In genomic region chr3:32459777-32460176, GRCm38 (mm10) we compare ENCODE assay signal across 10 mouse cellular contexts. TPM values are rescaled to one million over a fixed set of nuclear protein-coding genes. Genes with fewer than 3 reads are reported as not detected.
DNase-seq lines count a peak whose midpoint lies in the region; ATAC-seq and TF ChIP-seq lines count a peak whose summit lies in the region.
"Had no signal": no experiment of that assay in that cellular context is flagged by ENCODE, and none has a peak within 500 bp of the region (broad histone marks: within the 10 kb centered on the region; RNA-seq: fewer than 3 reads in every experiment).

No protein-coding gene starts in this region.

- H3K9me3 ChIP-seq in lung, postnatal 0 days (ENCODE audit: low read length): no peaks in the 10 kb centered on the region
- H3K9me3 ChIP-seq: G1E had no signal

- 66% methylated on average over 4 of the region's 4 CpGs for WGBS in lung, postnatal 0 days

- peaks cover 46% of the 10 kb centered on the region; the same call in 1 of the 2 replicates for H3K36me3 ChIP-seq in lung, postnatal 0 days (ENCODE audit: insufficient read depth, low read length)
- peaks cover 19% of the 10 kb centered on the region for H3K36me3 ChIP-seq in splenic B cell, adult 2 months (ENCODE audit: control insufficient read depth, insufficient read depth, low read length, poor library complexity, severe bottlenecking)

- no peak overlapping the region for H3K27ac ChIP-seq in lung, postnatal 0 days (ENCODE audit: low read length)

- peak; percentile 13 for DNase-seq in cerebellum, adult 11 months
- DNase-seq in left cerebral cortex, adult 18-20 months (ENCODE audit: low spot score in 2 of 2): peak; percentile 14 to 28
- no peak for DNase-seq in left cerebral cortex, postnatal 25 days (ENCODE audit: low spot score in 2 of 2)
- peak; percentile 85 for DNase-seq in ZHBTc4 (ENCODE audit: low read depth, low spot score)
- DNase-seq in embryo, embryonic 10 days (ENCODE audit: low spot score): peak; percentile 56
- DNase-seq in lung, postnatal 0 days (ENCODE audit: low spot score): peak; percentile 34
- DNase-seq in splenic B cell, adult 2 months (ENCODE audit: low read depth, low spot score): peak; percentile 89

- no peaks in the 10 kb centered on the region for H3K27me3 ChIP-seq in lung, postnatal 0 days (replicated peaks; ENCODE audit: insufficient read depth, low read length)
- no peaks in the 10 kb centered on the region for H3K27me3 ChIP-seq in splenic B cell, adult 2 months (ENCODE audit: control insufficient read depth, insufficient read depth, low read length, poor library complexity, severe bottlenecking)

- no peak overlapping the region for H3K9ac ChIP-seq in lung, postnatal 0 days (replicated peaks; ENCODE audit: low read depth)

- no peak overlapping the region for H3K4me2 ChIP-seq in lung, postnatal 0 days (replicated peaks; ENCODE audit: low read depth, low read length)

- no peaks in the 10 kb centered on the region for H3K4me1 ChIP-seq in lung, postnatal 0 days (ENCODE audit: insufficient read depth, low read depth, low read length)

- intact Hi-C loops in left cerebral cortex, postnatal 25 days (cut with DNase I): loop anchor here (10.0 kb wide), 1 partner anchor 265 kb away; no protein-coding TSS in a partner anchor

- TF ChIP-seq EP300 in lung, postnatal 0 days (IDR thresholded peaks at IDR 0.05): no peak

- peak; percentile 75 for TF ChIP-seq CTCF in lung, postnatal 0 days (IDR thresholded peaks at IDR 0.05)

- no peak for ATAC-seq in cerebellum, adult (ENCODE audit: insufficient number of reproducible peaks, low FRiP score, low TSS enrichment)
- ATAC-seq in lung, postnatal 0 days: no peak

- H3K4me3 ChIP-seq in lung, postnatal 0 days (ENCODE audit: low read depth, low read length): no peak overlapping the region

RNA-seq across cellular contexts. Expression of gene Kcnmb3, which starts 32.3 kb away (rescaled TPM):
- total RNA-seq in left cerebral cortex, adult 18-20 months (2021): under 1 TPM in 1 of 2 experiments, not detected in 1; 0.35 TPM
- total RNA-seq in left cerebral cortex, postnatal 25 days (2021): under 1 TPM; 0.57 to 0.76 TPM
- 0.07 and 0.16 TPM in 2 replicates for polyA plus RNA-seq in lung, postnatal 0 days (2015; fragmentation: Nextera tagmentation; extraction: Ambion mirVana)
- total RNA-seq: G1E; heart, postnatal 36 days had no signal
- polyA plus RNA-seq: G1E had no signal

RNA-seq across cellular contexts. Expression of gene Zfp639, which starts 50.3 kb away (rescaled TPM):
- 10 to 100 TPM; 33.5 to 33.8 TPM for total RNA-seq in left cerebral cortex, adult 18-20 months (2021)
- total RNA-seq in left cerebral cortex, postnatal 25 days (2021): 10 to 100 TPM; 34.2 to 35.4 TPM
- 28.9 and 33.9 TPM in 2 replicates for polyA plus RNA-seq in lung, postnatal 0 days (2015; fragmentation: Nextera tagmentation; extraction: Ambion mirVana)

Comparison
In these comparisons a context has a peak if more than half of its experiments do, and no peak if none do; other contexts are left out.
1. DNase-seq: peak in cerebellum, adult 11 months (single experiment), left cerebral cortex, adult 18-20 months (2 of 2), ZHBTc4 (single experiment), embryo, embryonic 10 days (single experiment), lung, postnatal 0 days (single experiment) and splenic B cell, adult 2 months (single experiment); none in left cerebral cortex, postnatal 25 days (0 of 2).